Mouse (Mus musculus) hindbrain, embryonic 12.5 days (tissue): Measurements from ENCODE around the gene Atp6v1f. TPM values are rescaled to one million over a fixed set of nuclear protein-coding genes. Genes with fewer than 3 reads are reported as not detected.
A peak's percentile ranks its signal among the peaks of the same experiment; 100 is the strongest.

Source experiments
- ATAC-seq: fragments of 200-750 bp; cut with Nextera tagmentation; 2 replicates; pipeline ENCODE4 v1.8.0; 2017; ENCODE audit warnings: moderate TSS enrichment; ENCODE audit not compliant: low FRiP score
- H3K27ac ChIP-seq: fragments of 300-500 bp; sonication (generic); 2 replicates; pipeline ENCODE4 v1.5.1; 2016; ENCODE audit warnings: mild to moderate bottlenecking
- H3K27me3 ChIP-seq: fragments of 300-500 bp; sonication (generic); 2 replicates; pipeline ENCODE4 v1.6.1; 2016; ENCODE audit warnings: mild to moderate bottlenecking
- H3K36me3 ChIP-seq: fragments of 300-500 bp; sonication (generic); 2 replicates; pipeline ENCODE4 v1.6.1; 2016; ENCODE audit warnings: mild to moderate bottlenecking
- H3K4me1 ChIP-seq: fragments of 300-500 bp; sonication (generic); 2 replicates; pipeline ENCODE4 v1.6.1; 2016
- H3K4me2 ChIP-seq: fragments of 300-500 bp; sonication (generic); replicated peaks from 2 replicates; pipeline ENCODE4 v1.6.1; 2016; ENCODE audit warnings: mild to moderate bottlenecking
- H3K4me3 ChIP-seq: fragments of 300-500 bp; sonication (generic); 2 replicates; pipeline ENCODE4 v1.5.1; 2016; ENCODE audit warnings: mild to moderate bottlenecking
- H3K9ac ChIP-seq: fragments of 300-500 bp; sonication (generic); 2 replicates; pipeline ENCODE4 v1.6.1; 2016; ENCODE audit warnings: mild to moderate bottlenecking, moderate library complexity
- H3K9me3 ChIP-seq: fragments of 300-500 bp; sonication (generic); replicated peaks from 2 replicates; pipeline ENCODE4 v1.6.1; 2016; ENCODE audit warnings: mild to moderate bottlenecking
- WGBS: fragments of 180-500 bp; shearing (Covaris S2); methylation state at CpG from one replicate; pipeline ENCODE4 v1.1.7; 2016; 5-methylcytosine and 5-hydroxymethylcytosine counted together
- polyA plus RNA-seq: library from polyadenylated mRNA; unstranded; fragments of >200 nt; fragmentation: Nextera tagmentation; extraction: Ambion mirVana; gene quantifications from 2 replicates; pipeline ENCODE4 v1.2.1, GENCODE M21; 2016

Atp6v1f gene
- polyA plus RNA-seq, 1 experiment from 2014 or later, result 230 TPM

GRCm38 (mm10) chr6:29434911-29435691, 32.4 kb upstream of the Atp6v1f start:
- 5% methylated on average over 13 of the region's 13 CpGs for WGBS
- Histone ChIP-seq H3K4me1 (peaks cover 53% of the 10 kb centered on the region), H3K4me3 (peak overlapping the region; percentile 47), H3K4me2 (peak overlapping the region; percentile 80), H3K36me3 (no peaks in the 10 kb centered on the region), H3K27me3 (peaks cover 53% of the 10 kb centered on the region), H3K27ac (peak overlapping the region; percentile 79), H3K9me3 (no peaks in the 10 kb centered on the region), H3K9ac (no peak overlapping the region; the same call in 1 of the 2 replicates)
- peak; percentile 39 for ATAC-seq

- Histone ChIP-seq H3K9me3 (no peaks in the 10 kb centered on the region), H3K27ac (peak overlapping the region; percentile 79), H3K9ac (peak overlapping the region; percentile 37; the same call in 1 of the 2 replicates), H3K4me1 (peaks cover 53% of the 10 kb centered on the region), H3K4me2 (peak overlapping the region; percentile 80), H3K36me3 (no peaks in the 10 kb centered on the region), H3K4me3 (peak overlapping the region; percentile 47), H3K27me3 (peaks cover 44% of the 10 kb centered on the region)
- ATAC-seq, result peak; percentile 65
- 4% methylated on average over 6 of the region's 6 CpGs for WGBS
Observed at GRCm38 (mm10) chr6:29435940-29436451, 31.5 kb upstream of the Atp6v1f start.

GRCm38 (mm10) chr6:29436461-29436934, 31.0 kb upstream of the Atp6v1f start:
- no peaks in the 10 kb centered on the region for H3K36me3 ChIP-seq
- 4% methylated on average over 11 of the region's 11 CpGs for WGBS
- peak overlapping the region; percentile 47 for H3K4me3 ChIP-seq
- peaks cover 50% of the 10 kb centered on the region for H3K4me1 ChIP-seq
- peak overlapping the region; percentile 37; the same call in 1 of the 2 replicates for H3K9ac ChIP-seq
- peaks cover 39% of the 10 kb centered on the region for H3K27me3 ChIP-seq
- peak; percentile 57 for ATAC-seq
- peak overlapping the region; percentile 79 for H3K27ac ChIP-seq
- peak overlapping the region; percentile 80 for H3K4me2 ChIP-seq
- no peaks in the 10 kb centered on the region for H3K9me3 ChIP-seq

- WGBS, result 81% methylated on average over 4 of the region's 4 CpGs
- no peak overlapping the region for H3K4me2 ChIP-seq
- H3K4me1 ChIP-seq, result peaks cover 28% of the 10 kb centered on the region
- H3K36me3 ChIP-seq, result no peaks in the 10 kb centered on the region
- H3K4me3 ChIP-seq, result no peak overlapping the region
- ATAC-seq, result no peak
- no peaks in the 10 kb centered on the region for H3K9me3 ChIP-seq
- H3K27me3 ChIP-seq, result peaks cover 12% of the 10 kb centered on the region
- no peak overlapping the region for H3K9ac ChIP-seq
- no peak overlapping the region for H3K27ac ChIP-seq
Observed at GRCm38 (mm10) chr6:29439251-29439650, 28.3 kb upstream of the Atp6v1f start.

- 87% methylated on average over 6 of the region's 6 CpGs for WGBS
- no peak for ATAC-seq
- peaks cover 6% of the 10 kb centered on the region for H3K27me3 ChIP-seq
- no peak overlapping the region for H3K9ac ChIP-seq
- H3K9me3 ChIP-seq, result no peaks in the 10 kb centered on the region
- peaks cover 23% of the 10 kb centered on the region for H3K4me1 ChIP-seq
- H3K4me3 ChIP-seq, result no peak overlapping the region
- H3K36me3 ChIP-seq, result no peaks in the 10 kb centered on the region
- no peak overlapping the region for H3K27ac ChIP-seq
- H3K4me2 ChIP-seq, result no peak overlapping the region
Observed at GRCm38 (mm10) chr6:29439789-29440188, 27.7 kb upstream of the Atp6v1f start.

GRCm38 (mm10) chr6:29444773-29445172, 22.7 kb upstream of the Atp6v1f start:
- Histone ChIP-seq H3K9me3 (no peaks in the 10 kb centered on the region), H3K9ac (no peak overlapping the region), H3K27ac (no peak overlapping the region), H3K4me3 (no peak overlapping the region), H3K4me1 (no peaks in the 10 kb centered on the region), H3K27me3 (no peaks in the 10 kb centered on the region), H3K4me2 (no peak overlapping the region), H3K36me3 (peaks cover 13% of the 10 kb centered on the region; the same call in 1 of the 2 replicates)
- WGBS, result 72% methylated on average over 11 of the region's 11 CpGs
- ATAC-seq, result no peak

- no peaks in the 10 kb centered on the region for H3K9me3 ChIP-seq
- no peak overlapping the region for H3K27ac ChIP-seq
- H3K4me1 ChIP-seq, result no peaks in the 10 kb centered on the region
- no peak for ATAC-seq
- peaks cover 13% of the 10 kb centered on the region; the same call in 1 of the 2 replicates for H3K36me3 ChIP-seq
- no peak overlapping the region for H3K4me3 ChIP-seq
- H3K9ac ChIP-seq, result no peak overlapping the region
- no peaks in the 10 kb centered on the region for H3K27me3 ChIP-seq
- H3K4me2 ChIP-seq, result no peak overlapping the region
- 95% methylated on average over 7 of the region's 7 CpGs for WGBS
Observed at GRCm38 (mm10) chr6:29445354-29445753, 22.2 kb upstream of the Atp6v1f start.

- Histone ChIP-seq H3K27ac (no peak overlapping the region), H3K36me3 (peaks cover 13% of the 10 kb centered on the region; the same call in 1 of the 2 replicates), H3K9me3 (no peaks in the 10 kb centered on the region), H3K4me2 (no peak overlapping the region), H3K9ac (no peak overlapping the region), H3K27me3 (no peaks in the 10 kb centered on the region), H3K4me3 (no peak overlapping the region), H3K4me1 (no peaks in the 10 kb centered on the region)
- 41% methylated on average over 4 of the region's 4 CpGs for WGBS
- ATAC-seq, result no peak
Observed at GRCm38 (mm10) chr6:29449858-29450257, 17.7 kb upstream of the Atp6v1f start.

GRCm38 (mm10) chr6:29450667-29451066, 16.9 kb upstream of the Atp6v1f start:
- no peak overlapping the region for H3K27ac ChIP-seq
- ATAC-seq, result no peak
- H3K4me1 ChIP-seq, result no peaks in the 10 kb centered on the region
- no peak overlapping the region for H3K4me2 ChIP-seq
- no peaks in the 10 kb centered on the region for H3K27me3 ChIP-seq
- H3K9ac ChIP-seq, result no peak overlapping the region
- 90% methylated on average over 6 of the region's 6 CpGs for WGBS
- H3K9me3 ChIP-seq, result no peaks in the 10 kb centered on the region
- H3K36me3 ChIP-seq, result peaks cover 13% of the 10 kb centered on the region; the same call in 1 of the 2 replicates
- no peak overlapping the region for H3K4me3 ChIP-seq

- Histone ChIP-seq H3K9ac (no peak overlapping the region), H3K4me3 (no peak overlapping the region), H3K27me3 (no peaks in the 10 kb centered on the region), H3K27ac (no peak overlapping the region), H3K4me2 (no peak overlapping the region), H3K4me1 (no peaks in the 10 kb centered on the region), H3K36me3 (0 out of 2 replicates have a peak, but pooled peaks cover 2% of the 10 kb centered on the region), H3K9me3 (no peaks in the 10 kb centered on the region)
- no peak for ATAC-seq
- 58% methylated on average over 7 of the region's 7 CpGs for WGBS
Observed at GRCm38 (mm10) chr6:29461502-29461901, 6.0 kb upstream of the Atp6v1f start.

GRCm38 (mm10) chr6:29463388-29463787, 4.1 kb upstream of the Atp6v1f start:
- Histone ChIP-seq H3K4me2 (no peak overlapping the region), H3K27me3 (no peaks in the 10 kb centered on the region), H3K9ac (no peak overlapping the region), H3K27ac (no peak overlapping the region), H3K9me3 (no peaks in the 10 kb centered on the region), H3K4me3 (no peak overlapping the region), H3K4me1 (peaks cover 2% of the 10 kb centered on the region), H3K36me3 (no peaks in the 10 kb centered on the region)
- 82% methylated on average over 3 of the region's 3 CpGs for WGBS
- no peak for ATAC-seq

- Histone ChIP-seq H3K4me1 (peaks cover 14% of the 10 kb centered on the region), H3K4me2 (peak overlapping the region; percentile 78), H3K27me3 (peaks cover 4% of the 10 kb centered on the region; the same call in 1 of the 2 replicates), H3K27ac (no peak overlapping the region), H3K36me3 (peaks cover 21% of the 10 kb centered on the region), H3K9me3 (no peaks in the 10 kb centered on the region), H3K9ac (no peak overlapping the region), H3K4me3 (peak overlapping the region; percentile 59; the same call in 1 of the 2 replicates)
- WGBS, result 78% methylated on average over 3 of the region's 3 CpGs
- no peak for ATAC-seq
Observed at GRCm38 (mm10) chr6:29468851-29469250, 1.3 kb downstream of the Atp6v1f start.
